Comparison of ENCODE assay signal across 13 mouse cellular contexts in genomic region chr3:129220086-129220670, GRCm38 (mm10). TPM values are rescaled to one million over a fixed set of nuclear protein-coding genes. Genes with fewer than 3 reads are reported as not detected.
DNase-seq lines count a peak whose midpoint lies in the region; ATAC-seq and TF ChIP-seq lines count a peak whose summit lies in the region.
"Had no signal": no experiment of that assay in that cellular context is flagged by ENCODE, and none has a peak within 500 bp of the region (broad histone marks: within the 10 kb centered on the region; RNA-seq: fewer than 3 reads in every experiment).

No protein-coding gene starts in this region.

- H3K27me3 ChIP-seq in heart, embryonic 11.5 days (ENCODE audit: control insufficient read depth, insufficient read depth, low read length) = peaks cover 56% of the 10 kb centered on the region
- peaks cover 88% of the 10 kb centered on the region for H3K27me3 ChIP-seq in lung, embryonic 14.5 days (ENCODE audit: insufficient read depth, low read length)
- peaks cover 93% of the 10 kb centered on the region for H3K27me3 ChIP-seq in intestine, embryonic 14.5 days (replicated peaks; ENCODE audit: control insufficient read depth, insufficient read depth, low read length)
- H3K27me3 ChIP-seq in stomach, embryonic 16.5 days (ENCODE audit: control insufficient read depth, insufficient read depth, low read length) = peaks cover 27% of the 10 kb centered on the region

- no peak for TF ChIP-seq CTCF in lung, embryonic 14.5 days (IDR thresholded peaks at IDR 0.05; ENCODE audit: low read depth)

- H3K27ac ChIP-seq in heart, embryonic 11.5 days (ENCODE audit: low read depth, low read length) = 0 out of 2 replicates have a peak overlapping the region, but pooled peaks have one; percentile 6
- no peak overlapping the region for H3K27ac ChIP-seq in lung, embryonic 14.5 days (ENCODE audit: low read depth)
- no peak overlapping the region for H3K27ac ChIP-seq in intestine, embryonic 14.5 days (ENCODE audit: low read depth)
- 0 out of 2 replicates have a peak overlapping the region, but pooled peaks have one; percentile 14 for H3K27ac ChIP-seq in stomach, embryonic 16.5 days (ENCODE audit: low read length)
- H3K27ac ChIP-seq: left cerebral cortex, adult 2 months had no signal

- no peak for ATAC-seq in heart, embryonic 11.5 days (replicated peaks; ENCODE audit: insufficient number of reproducible peaks, low FRiP score, low TSS enrichment)
- ATAC-seq in lung, embryonic 14.5 days (ENCODE audit: insufficient read depth) = no peak
- ATAC-seq in intestine, embryonic 14.5 days (replicated peaks; ENCODE audit: low FRiP score, low TSS enrichment, low read depth) = no peak
- ATAC-seq in stomach, embryonic 16.5 days (ENCODE audit: insufficient read depth, low FRiP score) = peak; percentile 13; the same call in 1 of the 2 replicates
- ATAC-seq in cerebellum, adult (ENCODE audit: insufficient number of reproducible peaks, low FRiP score, low TSS enrichment) = no peak

- 6% methylated on average over 7 of the region's 7 CpGs for WGBS in heart, embryonic 11.5 days (ENCODE audit: insufficient replicate concordance)
- 11% methylated on average over 7 of the region's 7 CpGs for WGBS in lung, embryonic 14.5 days
- WGBS in intestine, embryonic 14.5 days = 18% methylated on average over 7 of the region's 7 CpGs
- 15% methylated on average over 7 of the region's 7 CpGs for WGBS in stomach, embryonic 16.5 days

- H3K4me3 ChIP-seq in heart, embryonic 11.5 days (ENCODE audit: low read depth, low read length) = no peak overlapping the region
- no peak overlapping the region for H3K4me3 ChIP-seq in lung, embryonic 14.5 days (ENCODE audit: low read depth, low read length)
- H3K4me3 ChIP-seq in intestine, embryonic 14.5 days (ENCODE audit: low read depth, low read length) = no peak overlapping the region
- H3K4me3 ChIP-seq in stomach, embryonic 16.5 days (replicated peaks; ENCODE audit: low read length) = no peak overlapping the region
- H3K4me3 ChIP-seq: left cerebral cortex, adult 2 months had no signal

- DNase-seq in heart, adult 8-10 months (ENCODE audit: low spot score) = no peak
- DNase-seq in lung, embryonic 14.5 days = peak; percentile 14
- no peak for DNase-seq in lung, postnatal 10 days
- DNase-seq in intestine, embryonic 14.5 days (ENCODE audit: low spot score) = peak; percentile 58
- no peak for DNase-seq in layer of hippocampus, adult 11-12 months (ENCODE audit: low spot score)
- DNase-seq: gastrocnemius, postnatal 25 days; right cerebral cortex, adult 18-20 months had no signal

- H3K9ac ChIP-seq in heart, embryonic 11.5 days (ENCODE audit: low read depth, low read length) = no peak overlapping the region
- H3K9ac ChIP-seq in lung, embryonic 14.5 days = no peak overlapping the region
- H3K9ac ChIP-seq in intestine, embryonic 14.5 days (ENCODE audit: low read length) = no peak overlapping the region
- no peak overlapping the region for H3K9ac ChIP-seq in stomach, embryonic 16.5 days (ENCODE audit: low read length)

- H3K4me2 ChIP-seq in heart, embryonic 11.5 days = peak overlapping the region; percentile 52
- no peak overlapping the region for H3K4me2 ChIP-seq in lung, embryonic 14.5 days
- H3K4me2 ChIP-seq in intestine, embryonic 14.5 days (ENCODE audit: low read length) = peak overlapping the region; percentile 30; the same call in 1 of the 2 replicates
- H3K4me2 ChIP-seq in stomach, embryonic 16.5 days (ENCODE audit: low read depth, low read length) = peak overlapping the region; percentile 43

- H3K4me1 ChIP-seq in heart, embryonic 11.5 days (ENCODE audit: control insufficient read depth, insufficient read depth, low read length) = peaks cover 11% of the 10 kb centered on the region; the same call in 1 of the 2 replicates
- H3K4me1 ChIP-seq in lung, embryonic 14.5 days (ENCODE audit: insufficient read depth) = no peaks in the 10 kb centered on the region
- no peaks in the 10 kb centered on the region; the same call in 1 of the 2 replicates for H3K4me1 ChIP-seq in intestine, embryonic 14.5 days (replicated peaks; ENCODE audit: control insufficient read depth, insufficient read depth, low read length)
- peaks cover 7% of the 10 kb centered on the region for H3K4me1 ChIP-seq in stomach, embryonic 16.5 days (ENCODE audit: control insufficient read depth, insufficient read depth, low read length)

- no peaks in the 10 kb centered on the region for H3K36me3 ChIP-seq in heart, embryonic 11.5 days (ENCODE audit: control insufficient read depth, insufficient read depth, low read length)
- H3K36me3 ChIP-seq in lung, embryonic 14.5 days (ENCODE audit: insufficient read depth) = no peaks in the 10 kb centered on the region
- no peaks in the 10 kb centered on the region for H3K36me3 ChIP-seq in intestine, embryonic 14.5 days (ENCODE audit: control insufficient read depth, insufficient read depth, low read length)
- H3K36me3 ChIP-seq in stomach, embryonic 16.5 days (ENCODE audit: control insufficient read depth, insufficient read depth, low read length) = no peaks in the 10 kb centered on the region

- no peaks in the 10 kb centered on the region for H3K9me3 ChIP-seq in heart, embryonic 11.5 days (replicated peaks; ENCODE audit: control insufficient read depth, low read length)
- no peaks in the 10 kb centered on the region for H3K9me3 ChIP-seq in lung, embryonic 14.5 days (ENCODE audit: low read depth, low read length)
- H3K9me3 ChIP-seq in intestine, embryonic 14.5 days (ENCODE audit: control insufficient read depth, low read length) = no peaks in the 10 kb centered on the region
- no peaks in the 10 kb centered on the region for H3K9me3 ChIP-seq in stomach, embryonic 16.5 days (replicated peaks; ENCODE audit: control insufficient read depth, low read length)

RNA-seq across cellular contexts. Expression of gene Pitx2, which starts 20.5 kb away (rescaled TPM):
- 32.7 and 32.8 TPM in 2 replicates for polyA plus RNA-seq in heart, embryonic 11.5 days (2014; fragmentation: Nextera tagmentation; extraction: Ambion mirVana)
- total RNA-seq in heart, adult 8-10 months (2022) = 1 to 10 TPM in 1 of 4 experiments, under 1 TPM in 3; 0.57 to 1.4 (median 0.69) TPM
- polyA plus RNA-seq in lung, embryonic 14.5 days (2014; fragmentation: Nextera tagmentation; extraction: Ambion mirVana) = 0.87 and 5.1 TPM in 2 replicates
- 35.6 and 48.0 TPM in 2 replicates for polyA plus RNA-seq in intestine, embryonic 14.5 days (2014; fragmentation: Nextera tagmentation; extraction: Ambion mirVana)
- 19.0 and 22.1 TPM in 2 replicates for polyA plus RNA-seq in stomach, embryonic 16.5 days (2015; fragmentation: Nextera tagmentation; extraction: Ambion mirVana)
- total RNA-seq: left cerebral cortex, adult 2 months; MEL had no signal
- polyA plus RNA-seq: liver, adult 2 months had no signal

Comparison
In these comparisons a context has a peak if more than half of its experiments do, and no peak if none do; other contexts are left out.
1. DNase-seq: peak in lung, embryonic 14.5 days (single experiment) and intestine, embryonic 14.5 days (single experiment); none in heart, adult 8-10 months (single experiment), lung, postnatal 10 days (single experiment) and layer of hippocampus, adult 11-12 months (single experiment).
2. H3K27ac ChIP-seq: peak in heart, embryonic 11.5 days (single experiment) and stomach, embryonic 16.5 days (single experiment); none in lung, embryonic 14.5 days (single experiment) and intestine, embryonic 14.5 days (single experiment).